Mouse (Mus musculus): ENCODE data around the gene Vmn1r201. TPM values are rescaled to one million over a fixed set of nuclear protein-coding genes. Genes with fewer than 3 reads are reported as not detected.

The Vmn1r201 gene
- polyA plus RNA-seq (2014; fragmentation: Illumina TruSeq; extraction: RNeasy Lipid Tissue Mini Kit (QIAGEN cat#74804); ENCODE audit: low read depth, low replicate concordance), result not detected

GRCm38 (mm10) chr13:22471623-22472022 lies at the start of gene Vmn1r201:
Gene Vmn1r201, plus strand, starts transcription at chr13:22471923.

GRCm38 (mm10) chr13:22505281-22505680 lies 33.6 kb downstream of the Vmn1r201 start, which contains the start of gene Vmn1r202:
Gene Vmn1r202, minus strand, starts transcription at chr13:22505381.

GRCm38 (mm10) chr13:22517814-22518213 lies 46.1 kb downstream of the Vmn1r201 start, which contains the start of gene Vmn1r203:
Gene Vmn1r203, plus strand, starts transcription at chr13:22518114.

Other genes with a start within 250 kb of the Vmn1r201 start
- gene Vmn1r193, start 248.8 kb upstream of the Vmn1r201 start, polyA plus RNA-seq (2014; fragmentation: Illumina TruSeq; extraction: RNeasy Lipid Tissue Mini Kit (QIAGEN cat#74804); ENCODE audit: low read depth, low replicate concordance), result not detected
- gene Vmn1r194, start 227.7 kb upstream of the Vmn1r201 start, polyA plus RNA-seq (2014; fragmentation: Illumina TruSeq; extraction: RNeasy Lipid Tissue Mini Kit (QIAGEN cat#74804); ENCODE audit: low read depth, low replicate concordance), result not detected
- not detected for gene Vmn1r195, start 201.4 kb upstream of the Vmn1r201 start, polyA plus RNA-seq (2014; fragmentation: Illumina TruSeq; extraction: RNeasy Lipid Tissue Mini Kit (QIAGEN cat#74804); ENCODE audit: low read depth, low replicate concordance)
- gene Vmn1r196, start 182.0 kb upstream of the Vmn1r201 start, polyA plus RNA-seq (2014; fragmentation: Illumina TruSeq; extraction: RNeasy Lipid Tissue Mini Kit (QIAGEN cat#74804); ENCODE audit: low read depth, low replicate concordance), result not detected
- not detected for gene Vmn1r197, start 147.3 kb upstream of the Vmn1r201 start, polyA plus RNA-seq (2014; fragmentation: Illumina TruSeq; extraction: RNeasy Lipid Tissue Mini Kit (QIAGEN cat#74804); ENCODE audit: low read depth, low replicate concordance)
- not detected for gene Vmn1r198, start 121.6 kb upstream of the Vmn1r201 start, polyA plus RNA-seq (2014; fragmentation: Illumina TruSeq; extraction: RNeasy Lipid Tissue Mini Kit (QIAGEN cat#74804); ENCODE audit: low read depth, low replicate concordance)
- gene Vmn1r199, start 92.1 kb upstream of the Vmn1r201 start, polyA plus RNA-seq (2014; fragmentation: Illumina TruSeq; extraction: RNeasy Lipid Tissue Mini Kit (QIAGEN cat#74804); ENCODE audit: low read depth, low replicate concordance), result not detected
- not detected for gene Vmn1r200, start 81.5 kb upstream of the Vmn1r201 start, polyA plus RNA-seq (2014; fragmentation: Illumina TruSeq; extraction: RNeasy Lipid Tissue Mini Kit (QIAGEN cat#74804); ENCODE audit: low read depth, low replicate concordance)
- not detected for gene Vmn1r202, start 33.5 kb downstream of the Vmn1r201 start, polyA plus RNA-seq (2014; fragmentation: Illumina TruSeq; extraction: RNeasy Lipid Tissue Mini Kit (QIAGEN cat#74804); ENCODE audit: low read depth, low replicate concordance)
- gene Vmn1r203, start 46.2 kb downstream of the Vmn1r201 start, polyA plus RNA-seq (2014; fragmentation: Illumina TruSeq; extraction: RNeasy Lipid Tissue Mini Kit (QIAGEN cat#74804); ENCODE audit: low read depth, low replicate concordance), result not detected
- gene Vmn1r204, start 81.3 kb downstream of the Vmn1r201 start, polyA plus RNA-seq (2014; fragmentation: Illumina TruSeq; extraction: RNeasy Lipid Tissue Mini Kit (QIAGEN cat#74804); ENCODE audit: low read depth, low replicate concordance), result not detected
- gene Vmn1r205, start 121.1 kb downstream of the Vmn1r201 start, polyA plus RNA-seq (2014; fragmentation: Illumina TruSeq; extraction: RNeasy Lipid Tissue Mini Kit (QIAGEN cat#74804); ENCODE audit: low read depth, low replicate concordance), result not detected
- not detected for gene Vmn1r206, start 152.3 kb downstream of the Vmn1r201 start, polyA plus RNA-seq (2014; fragmentation: Illumina TruSeq; extraction: RNeasy Lipid Tissue Mini Kit (QIAGEN cat#74804); ENCODE audit: low read depth, low replicate concordance)